Mouse (Mus musculus): ENCODE measurements around the gene Il17rd.

Il17rd gene

GRCm38 (mm10) chr14:27145171-27146045 lies 106.7 kb downstream of the Il17rd start:
- no peak for DNase-seq (ENCODE audit: low spot score)

- DNase-seq (ENCODE audit: low spot score) = peak; percentile 19
These were observed 109.0 kb downstream of the Il17rd start for GRCm38 (mm10) chr14:27147726-27148125.

- DNase-seq (ENCODE audit: low spot score) = no peak
These were observed 110.7 kb downstream of the Il17rd start for GRCm38 (mm10) chr14:27149401-27149800.

DNA sequence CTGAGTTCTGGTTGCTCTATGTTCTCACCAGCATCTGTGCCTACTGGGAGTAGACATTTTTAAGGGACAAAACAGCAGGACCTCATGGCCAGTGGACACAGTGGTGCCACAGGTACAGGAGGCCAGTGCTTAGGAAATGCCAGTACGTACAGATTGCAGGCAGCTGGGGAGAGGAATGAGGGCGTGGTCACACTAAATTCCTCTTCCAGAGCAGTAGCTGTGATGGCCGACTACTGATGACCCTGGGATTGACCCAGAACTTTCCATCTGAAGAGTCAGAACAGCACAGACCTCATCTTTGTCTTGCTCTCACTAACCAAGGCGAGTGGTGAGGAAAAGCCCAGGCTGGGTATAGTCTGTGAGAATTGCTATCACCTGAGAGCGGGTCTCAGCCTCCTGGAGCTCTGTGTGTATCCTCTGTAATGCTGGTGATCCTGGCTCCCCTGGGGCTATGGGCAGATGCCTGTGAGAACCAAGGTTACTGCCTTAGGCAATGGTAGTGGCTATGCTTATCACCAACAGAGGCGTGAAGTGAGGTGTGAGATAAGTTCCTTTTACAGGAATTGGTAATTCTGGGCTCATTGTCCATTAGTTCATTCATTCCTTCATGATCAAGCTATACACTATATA lies 111.4 kb downstream of the Il17rd start:
- DNase-seq (ENCODE audit: low spot score) = no peak

- DNase-seq (ENCODE audit: low spot score) = no peak
These were observed 112.7 kb downstream of the Il17rd start for GRCm38 (mm10) chr14:27151432-27151831.

DNA sequence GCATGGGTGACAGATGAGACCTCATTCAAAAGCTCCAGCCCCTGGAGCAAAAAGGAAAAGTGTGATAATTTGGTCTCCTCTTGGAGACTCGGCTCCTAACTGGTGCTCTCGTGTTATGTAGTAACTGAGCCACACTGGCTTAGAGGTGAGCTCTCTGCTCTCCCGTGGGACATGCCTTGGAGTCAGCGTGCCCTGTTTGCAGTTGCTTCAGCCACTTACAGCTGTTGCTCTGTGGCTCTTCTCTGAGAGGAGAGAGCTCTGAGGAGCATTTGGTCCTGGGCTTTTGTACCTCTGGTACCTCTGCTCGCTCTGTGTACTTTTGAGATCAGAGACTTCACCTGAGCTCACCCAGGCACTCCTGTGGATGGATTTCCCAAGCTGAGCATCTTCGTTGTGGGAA lies 116.3 kb downstream of the Il17rd start:
- DNase-seq (ENCODE audit: low spot score) = no peak

DNA sequence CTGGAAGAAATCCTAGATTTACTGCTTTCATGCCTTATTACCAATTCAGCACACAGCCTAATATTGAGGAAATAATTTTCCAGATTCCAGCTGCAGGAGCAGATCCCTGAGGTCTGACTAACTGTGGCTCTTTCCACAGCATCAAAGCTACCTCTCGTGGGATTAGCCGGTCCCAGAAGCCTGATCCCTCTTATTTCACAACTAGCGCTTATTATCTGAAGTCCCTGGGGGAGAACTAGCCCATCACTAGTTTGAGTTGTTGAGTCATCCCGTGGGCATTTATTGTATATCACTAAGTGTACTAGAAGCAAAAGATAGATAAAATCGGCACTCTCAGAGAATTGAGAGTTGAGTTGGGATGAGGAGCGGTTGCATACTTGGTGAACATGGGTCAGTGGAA lies 117.3 kb downstream of the Il17rd start:
- DNase-seq (ENCODE audit: low spot score) = no peak

Data from ovary, adult 18-20 months (tissue).